Mouse (Mus musculus): Measurements from ENCODE around the gene Tmem252.
A peak's percentile ranks its signal among the peaks of the same experiment; 100 is the strongest.
"Not testable (repeated sequence)": the region's sequence is repeated elsewhere in the genome, so short reads cannot be mapped to it uniquely, and the experiment has no call there.

Tmem252 gene

DNA sequence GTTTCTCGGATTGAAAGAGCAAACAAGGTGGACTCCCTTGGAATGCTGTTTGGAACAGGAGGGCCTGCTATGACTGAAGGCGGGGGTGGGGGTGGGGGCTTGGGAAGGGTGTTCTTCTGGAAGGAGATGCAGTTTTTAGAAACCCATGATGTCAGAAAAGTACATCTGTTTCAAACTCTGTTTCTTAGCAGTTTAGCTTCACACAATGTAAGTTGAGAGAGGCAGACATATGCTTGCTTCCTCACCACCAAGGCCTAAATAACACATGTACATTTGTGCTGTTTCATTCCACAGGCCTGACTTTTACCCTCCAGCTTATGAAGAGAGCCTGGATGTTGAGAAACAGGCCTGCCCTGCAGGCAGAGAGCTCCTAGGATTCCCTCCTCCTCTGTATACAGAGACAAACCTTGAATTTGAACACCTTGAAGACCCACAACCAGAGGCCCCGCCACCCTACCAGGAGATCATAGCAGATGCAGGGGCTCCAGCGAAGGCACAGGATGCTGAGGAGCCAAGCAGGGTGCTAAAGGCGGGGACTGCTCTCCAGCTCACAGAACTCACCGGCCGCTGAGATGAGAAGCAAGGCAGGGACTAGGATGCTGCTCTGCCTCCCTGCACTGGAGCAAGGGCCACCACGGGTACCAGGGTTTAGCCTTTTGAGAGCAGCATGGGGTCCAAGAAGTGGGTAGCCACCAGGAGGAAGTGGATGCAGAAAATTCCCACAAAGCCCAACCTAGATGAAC lies 3.6 kb downstream of the Tmem252 start:
- DNase-seq (ENCODE audit: low spot score in 2 of 2) = no peak

DNA sequence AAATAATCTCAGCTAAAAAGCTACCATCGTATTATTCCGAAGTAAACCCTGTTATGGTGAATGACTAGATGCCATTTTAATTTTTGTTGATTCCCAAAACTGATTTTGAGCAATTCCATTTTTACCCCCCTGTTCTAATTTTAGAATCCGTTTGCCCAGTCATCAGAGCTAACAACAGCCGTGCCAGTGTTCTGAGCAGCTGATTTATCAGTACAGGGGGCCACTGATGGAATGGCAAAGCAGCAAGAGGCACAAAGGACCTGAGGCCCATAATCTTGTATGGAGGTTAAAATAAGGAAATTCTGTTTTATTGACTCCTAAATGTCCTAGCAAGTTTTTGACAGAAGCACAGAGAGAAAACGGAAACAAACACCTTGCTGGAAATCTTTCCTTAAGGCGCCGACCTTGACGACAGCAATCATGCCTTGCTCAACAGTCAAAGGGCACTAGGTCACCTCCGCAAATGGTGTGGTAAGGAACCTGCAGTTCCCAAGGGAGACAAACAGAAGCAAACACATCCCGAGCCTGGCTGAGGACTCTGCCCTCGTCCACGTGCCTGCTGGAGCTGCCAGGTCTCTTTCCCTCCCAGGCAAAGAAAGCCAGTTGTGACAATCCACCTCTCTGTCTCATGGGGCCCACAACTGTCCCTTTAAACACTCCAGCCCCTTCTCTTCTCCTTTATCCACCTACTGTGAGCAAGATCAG lies 9.4 kb downstream of the Tmem252 start:
- no peak for DNase-seq (ENCODE audit: low spot score in 2 of 2)

- no peak for DNase-seq (ENCODE audit: low spot score in 2 of 2)
Measured at GRCm38 (mm10) chr19:24686411-24686810, 12.6 kb downstream of the Tmem252 start.

DNA sequence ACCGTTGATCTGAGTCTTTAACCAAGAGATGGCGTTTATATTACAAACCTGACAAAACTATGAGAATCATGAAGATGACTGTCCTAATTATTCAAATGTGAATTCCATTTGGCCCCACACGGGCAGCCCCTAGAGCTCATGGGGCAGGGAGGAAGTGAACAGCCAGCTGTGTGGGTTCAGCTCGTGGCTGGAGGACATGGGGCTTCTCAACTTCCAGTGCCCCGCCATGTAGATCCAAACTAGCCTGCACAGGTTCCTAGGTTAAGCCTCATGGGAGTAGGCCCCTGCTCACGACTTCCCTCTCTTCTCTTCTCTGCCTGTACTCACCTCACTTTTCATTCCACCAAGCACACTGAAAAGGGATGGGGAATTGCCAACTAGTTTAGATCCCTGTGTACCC lies 14.5 kb downstream of the Tmem252 start:
- no peak for DNase-seq (ENCODE audit: low spot score in 2 of 2)

DNA sequence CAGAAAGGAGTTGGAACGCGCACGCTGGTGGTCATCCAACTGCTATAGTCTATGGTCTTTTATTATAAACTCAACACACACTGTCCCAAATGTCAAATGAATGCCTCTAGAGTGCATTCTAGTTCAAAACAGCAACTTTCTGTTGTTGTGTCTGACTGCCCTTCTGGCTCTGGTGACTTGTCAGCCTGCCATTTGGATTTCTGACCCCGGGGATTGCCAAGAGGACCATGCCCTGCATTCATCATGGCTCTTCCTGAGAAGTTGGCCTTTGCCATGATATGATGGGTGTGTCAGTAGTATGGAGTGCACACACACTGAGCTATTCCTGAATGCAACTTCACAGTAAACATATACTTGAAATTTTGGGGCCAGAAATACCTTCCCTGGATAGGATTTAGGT lies 15.7 kb downstream of the Tmem252 start:
- no peak for DNase-seq (ENCODE audit: low spot score in 2 of 2)

DNA sequence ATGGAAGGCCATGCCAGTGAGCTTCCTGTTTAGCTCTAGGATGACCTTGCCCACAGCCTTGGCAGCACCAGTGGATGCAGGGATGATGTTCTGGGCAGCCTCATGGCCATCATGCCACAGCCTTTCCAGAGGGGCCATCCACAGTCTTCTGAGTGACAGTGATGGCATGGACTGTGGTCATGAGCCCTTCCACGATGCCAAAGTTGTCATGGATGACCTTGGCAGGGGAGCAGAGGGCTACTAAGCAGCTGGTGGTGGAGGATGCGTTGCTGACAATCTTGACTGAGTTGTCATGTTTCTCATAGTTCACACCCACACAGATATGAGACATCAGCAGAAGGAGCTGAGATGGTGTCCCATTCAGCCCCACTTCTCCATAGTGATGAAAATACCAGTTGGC lies 18.9 kb downstream of the Tmem252 start:
- no peak for DNase-seq (ENCODE audit: low spot score in 2 of 2)

GRCm38 (mm10) chr19:24697946-24698345 lies 24.1 kb downstream of the Tmem252 start:
- DNase-seq (ENCODE audit: low spot score in 2 of 2) = no peak

- DNase-seq (ENCODE audit: low spot score in 2 of 2) = no peak
Measured at GRCm38 (mm10) chr19:24698651-24699050, 24.8 kb downstream of the Tmem252 start.

GRCm38 (mm10) chr19:24699196-24699595 lies 25.4 kb downstream of the Tmem252 start:
- no peak for DNase-seq (ENCODE audit: low spot score in 2 of 2)

DNA sequence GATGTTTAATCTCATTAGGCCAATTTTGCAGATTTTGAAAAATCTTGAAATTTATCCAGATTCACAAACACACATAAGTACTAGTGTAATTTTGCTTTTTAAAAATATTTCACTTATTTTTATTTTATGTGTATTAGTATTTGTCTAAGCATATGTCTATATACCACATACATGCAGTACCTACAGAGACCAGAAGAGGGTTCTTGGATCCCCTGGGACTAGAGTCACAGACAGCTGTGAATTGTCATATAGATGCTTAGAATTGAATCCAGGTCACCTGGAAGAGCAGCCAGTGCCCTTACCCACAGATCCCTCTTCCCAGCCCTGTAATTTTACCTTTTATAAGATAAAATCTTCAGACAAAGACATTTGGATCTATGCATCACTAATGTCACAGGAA lies 26.1 kb downstream of the Tmem252 start:
- DNase-seq (ENCODE audit: low spot score in 2 of 2) = peak in 1 of 2 experiments; percentile 10

DNA sequence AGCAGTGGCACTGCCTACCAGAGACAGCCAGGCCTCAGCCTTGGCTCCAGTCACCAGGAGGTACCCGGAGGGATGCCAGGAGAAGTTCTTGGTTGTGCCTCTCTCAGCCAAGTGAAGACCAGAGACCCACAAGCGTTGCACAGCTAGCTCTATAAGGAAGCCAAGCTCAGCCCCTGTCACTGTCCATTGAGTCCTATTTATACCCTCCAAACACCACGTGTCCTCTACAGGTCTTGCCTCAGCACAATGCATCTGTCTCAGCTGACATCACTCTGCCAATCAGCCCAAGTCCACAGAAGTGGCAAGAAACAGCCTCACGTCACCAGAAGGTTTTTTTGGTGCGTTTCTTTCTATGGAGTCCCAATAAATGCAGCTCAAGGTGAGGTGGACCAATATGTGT lies 26.9 kb downstream of the Tmem252 start:
- DNase-seq (ENCODE audit: low spot score in 2 of 2) = no peak

- DNase-seq (ENCODE audit: low spot score in 2 of 2) = no peak
Measured at GRCm38 (mm10) chr19:24701716-24702115, 27.9 kb downstream of the Tmem252 start.

DNA sequence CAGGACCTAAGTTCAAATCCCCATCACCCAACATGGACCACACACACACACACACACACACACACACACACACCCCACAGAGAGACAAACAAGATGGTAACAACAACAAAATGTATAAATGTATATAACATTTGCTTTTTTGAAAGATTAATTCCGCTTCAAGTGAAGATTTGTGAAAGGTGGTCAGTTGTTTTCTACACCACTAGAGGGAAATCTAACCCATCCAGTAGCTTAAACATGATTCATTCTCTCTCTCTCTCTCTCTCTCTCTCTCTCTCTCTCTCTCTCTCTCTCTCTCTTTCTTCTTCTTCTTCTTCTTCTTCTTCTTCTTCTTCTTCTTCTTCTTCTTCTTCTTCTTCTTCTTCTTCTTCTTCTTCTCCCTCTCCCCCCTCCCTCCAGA lies 29.4 kb downstream of the Tmem252 start:
- not testable (repeated sequence) for DNase-seq (ENCODE audit: low spot score in 2 of 2)

- no peak for DNase-seq (ENCODE audit: low spot score in 2 of 2)
Measured at GRCm38 (mm10) chr19:24703680-24704079, 29.9 kb downstream of the Tmem252 start.

DNA sequence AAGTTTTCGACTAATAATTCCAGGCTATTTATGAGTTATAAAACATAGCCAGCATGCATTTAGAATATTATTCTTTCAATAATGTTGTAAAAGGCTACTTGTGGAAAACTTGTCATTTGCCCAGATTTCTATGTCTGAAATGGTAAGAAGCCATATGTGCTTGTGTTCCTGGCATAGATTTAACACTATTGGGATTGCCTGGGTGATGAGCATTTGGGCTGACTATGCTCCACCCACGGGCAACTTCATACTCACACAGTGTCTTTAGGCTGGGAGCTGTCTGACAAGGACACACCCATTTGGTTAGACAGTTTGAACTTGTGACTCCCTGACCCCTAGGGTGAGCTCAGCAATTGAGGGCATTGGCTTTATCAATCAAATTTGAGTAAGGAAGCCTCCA lies 30.5 kb downstream of the Tmem252 start:
- DNase-seq (ENCODE audit: low spot score in 2 of 2) = no peak

DNA sequence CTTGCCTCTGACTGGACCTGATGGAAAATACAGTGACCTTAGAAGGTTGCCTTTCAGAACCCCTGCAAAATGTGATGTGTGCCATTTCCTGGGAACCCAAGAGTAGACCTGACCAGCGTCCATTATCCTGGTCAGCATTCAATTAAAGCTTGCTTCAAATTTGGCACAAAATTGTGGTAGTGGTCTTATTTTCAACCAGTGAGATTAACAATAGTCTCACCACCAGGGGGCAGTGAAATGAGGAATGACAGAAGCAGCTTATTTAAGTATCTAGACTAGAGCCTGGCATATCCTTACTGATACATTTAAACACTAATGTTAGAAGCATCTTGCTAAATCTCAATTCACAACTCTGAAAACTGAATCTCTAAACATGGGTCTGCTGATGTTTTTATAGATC lies 31.6 kb downstream of the Tmem252 start:
- peak in 1 of 2 experiments; percentile 32 for DNase-seq (ENCODE audit: low spot score in 2 of 2)

- no peak for DNase-seq (ENCODE audit: low spot score in 2 of 2)
Measured at GRCm38 (mm10) chr19:24707071-24707906, 33.5 kb downstream of the Tmem252 start.

GRCm38 (mm10) chr19:24708032-24708431 lies 34.2 kb downstream of the Tmem252 start:
- DNase-seq (ENCODE audit: low spot score in 2 of 2) = no peak

DNA sequence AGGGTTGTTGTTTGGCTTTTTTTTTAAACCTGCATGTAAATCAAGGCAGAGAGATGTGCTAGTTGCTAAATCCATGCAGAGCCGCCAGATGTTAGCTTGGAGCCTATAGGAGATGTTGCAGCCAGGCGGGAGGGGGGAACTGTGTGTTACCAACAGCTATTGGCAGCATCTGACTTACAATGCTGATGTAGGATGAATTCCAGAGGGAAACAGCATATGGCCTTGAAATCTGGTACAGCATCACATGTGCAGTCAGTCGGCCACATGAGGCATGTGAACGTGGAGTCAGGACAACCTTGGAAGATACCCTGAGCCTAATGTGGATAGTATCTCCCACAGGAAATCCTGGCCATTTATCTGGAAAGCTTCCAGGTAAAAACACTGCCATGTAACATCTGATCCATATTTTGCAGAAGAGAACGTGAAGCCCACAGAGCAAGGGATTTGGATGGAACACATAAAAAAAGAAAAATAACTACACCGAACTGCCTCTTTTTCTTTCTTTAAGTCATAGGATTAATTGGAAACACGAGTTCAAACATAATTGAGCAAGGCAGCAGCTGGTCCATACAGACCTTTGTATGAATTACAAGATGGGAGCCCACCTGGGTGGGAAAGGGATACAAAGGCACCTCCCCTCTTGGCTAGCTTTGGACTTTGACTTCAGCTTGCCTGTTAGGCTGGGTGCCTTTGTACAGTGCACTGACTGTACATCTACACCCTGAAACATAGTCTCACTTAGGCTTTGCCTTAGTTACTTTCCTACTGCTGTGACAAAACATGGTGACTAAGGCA lies 42.7 kb downstream of the Tmem252 start:
- no peak for DNase-seq (ENCODE audit: low spot score in 2 of 2)

- DNase-seq (ENCODE audit: low spot score in 2 of 2) = no peak
Measured at GRCm38 (mm10) chr19:24718021-24718420, 44.2 kb downstream of the Tmem252 start.

- DNase-seq (ENCODE audit: low spot score in 2 of 2) = no peak
Measured at GRCm38 (mm10) chr19:24719504-24719903, 45.7 kb downstream of the Tmem252 start.

DNA sequence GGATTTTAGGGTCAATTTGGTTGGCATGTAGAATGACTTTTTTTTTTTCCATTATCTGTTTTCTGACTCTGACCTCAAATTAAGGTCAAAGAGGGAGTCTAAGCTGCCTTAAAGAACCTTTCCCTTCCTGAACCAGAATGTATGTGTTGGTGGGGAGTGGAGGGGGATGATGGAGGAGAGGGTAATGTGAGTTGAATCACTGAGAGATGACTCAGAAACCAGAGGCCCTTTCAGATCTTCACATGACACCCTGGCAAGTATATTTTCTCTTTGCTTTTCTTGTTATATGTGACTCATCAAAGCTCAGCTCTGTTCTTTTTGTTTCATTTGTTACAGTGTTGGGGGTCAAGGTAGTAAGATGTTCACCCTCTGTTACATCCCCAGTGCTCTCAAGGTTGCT lies 46.6 kb downstream of the Tmem252 start:
- DNase-seq (ENCODE audit: low spot score in 2 of 2) = no peak
